Mouse (Mus musculus) gastrocnemius, postnatal 10 days (tissue): ENCODE data around the gene Eml4. TPM values are rescaled to one million over a fixed set of nuclear protein-coding genes. Genes with fewer than 3 reads are reported as not detected.
A peak's percentile ranks its signal among the peaks of the same experiment; 100 is the strongest.

Experiments
- DNase-seq: peaks from one replicate; pipeline ENCODE4 v3.0.0; 2021; ENCODE audit warnings: mixed read lengths
- total RNA-seq, 2 experiments: library from RNA; stranded (reverse); gene quantifications; 2 replicates each; pipeline ENCODE4 v1.2.3; 2021

Eml4 gene
- total RNA-seq, 2 experiments from 2014 or later: 4.8 to 7.7 TPM

GRCm38 (mm10) chr17:83498889-83499288 lies 148.2 kb downstream of the Eml4 start:
- no peak for DNase-seq

DNA sequence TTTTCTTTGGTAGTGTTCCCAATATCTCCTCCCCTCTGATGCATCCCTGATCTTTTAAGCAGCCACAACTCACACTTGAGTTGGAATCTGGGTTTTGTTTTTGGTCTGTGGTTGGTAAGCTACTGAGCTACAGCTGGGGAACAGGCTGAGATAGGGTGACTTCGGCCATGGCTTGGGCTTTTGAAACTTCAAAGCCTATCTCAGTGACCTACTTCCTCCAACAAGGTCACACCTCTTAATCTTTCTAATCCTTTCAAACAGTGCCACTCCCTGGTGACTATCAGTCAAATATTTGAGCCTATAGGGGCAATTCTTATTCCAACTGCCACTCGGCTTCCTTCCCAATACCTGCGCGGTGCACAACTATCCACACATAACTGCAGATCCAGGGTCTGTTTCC lies 149.0 kb downstream of the Eml4 start:
- no peak for DNase-seq

GRCm38 (mm10) chr17:83503693-83504092 lies 153.0 kb downstream of the Eml4 start:
- DNase-seq: no peak

GRCm38 (mm10) chr17:83512130-83512529 lies 161.4 kb downstream of the Eml4 start:
- no peak for DNase-seq

- no peak for DNase-seq
Observed at GRCm38 (mm10) chr17:83513655-83514212, 163.0 kb downstream of the Eml4 start.

DNA sequence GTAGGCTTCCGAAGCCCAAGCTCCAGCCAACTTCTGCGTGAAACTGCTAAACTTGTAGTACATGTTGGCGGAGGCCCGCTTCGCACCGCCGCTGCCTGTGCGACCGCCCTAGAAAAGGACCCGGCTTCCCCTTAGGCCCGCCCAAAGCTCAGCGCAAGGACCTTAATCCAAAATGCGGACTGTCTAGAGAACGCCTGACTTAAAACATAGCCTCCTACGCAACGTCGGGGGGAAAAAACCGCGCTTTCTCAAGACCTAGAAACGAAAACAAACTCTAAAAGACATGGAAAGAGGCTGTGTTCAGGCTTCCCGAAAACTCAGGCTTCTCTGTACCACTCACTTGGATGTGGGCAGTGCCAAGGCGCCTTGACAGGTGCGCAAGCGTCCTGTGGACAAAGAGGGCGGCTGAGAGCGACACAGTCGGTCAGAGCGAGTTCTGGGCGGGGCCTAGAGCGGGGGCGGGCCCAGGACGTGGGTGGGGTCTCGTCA lies 163.5 kb downstream of the Eml4 start:
- DNase-seq: peak; percentile 88

DNA sequence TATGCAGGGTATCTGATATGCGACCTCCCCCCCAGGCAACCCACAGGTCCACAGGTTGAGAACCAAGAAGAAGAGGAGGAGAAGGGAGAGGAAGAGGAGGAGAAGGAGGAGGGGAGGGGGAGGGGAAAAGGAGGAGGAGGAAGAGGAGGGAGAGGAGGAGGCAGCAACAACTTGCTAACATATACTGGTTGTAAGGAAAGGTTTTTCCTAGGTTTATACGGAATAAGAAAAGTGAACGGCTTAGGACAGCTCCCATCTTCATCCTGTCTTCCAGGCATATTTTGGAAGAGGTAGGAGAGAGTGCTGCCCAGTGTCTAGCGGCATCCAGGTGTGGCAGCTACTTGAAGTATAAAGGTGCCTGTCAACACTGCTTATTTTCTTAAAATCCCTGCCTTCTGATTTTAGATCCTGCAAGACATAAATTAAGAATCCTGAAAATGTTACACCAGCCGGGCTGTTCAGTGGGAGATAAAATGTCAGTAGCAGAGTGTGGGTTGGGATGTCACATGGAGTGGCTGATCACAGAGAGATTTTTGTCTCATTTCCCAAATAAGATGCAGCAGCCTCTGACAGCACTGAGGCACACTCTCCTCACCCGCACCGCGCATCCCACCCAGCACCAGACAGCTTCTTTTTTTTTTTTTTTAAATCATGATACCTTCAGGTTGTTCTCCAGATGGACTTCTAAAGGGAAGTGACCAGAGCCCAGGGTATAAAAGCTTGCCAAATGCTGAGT lies 166.7 kb downstream of the Eml4 start, which contains the start of gene Cox7a2l:
TSS of gene Cox7a2l (minus strand) at position 51 of the 736 bp plus-strand sequence.
- DNase-seq: no peak

GRCm38 (mm10) chr17:83521881-83522280 lies 171.2 kb downstream of the Eml4 start:
- DNase-seq: no peak

- DNase-seq: no peak
Observed at GRCm38 (mm10) chr17:83522590-83523379, 172.1 kb downstream of the Eml4 start.

GRCm38 (mm10) chr17:83524753-83525152 lies 174.0 kb downstream of the Eml4 start:
- DNase-seq: no peak

DNA sequence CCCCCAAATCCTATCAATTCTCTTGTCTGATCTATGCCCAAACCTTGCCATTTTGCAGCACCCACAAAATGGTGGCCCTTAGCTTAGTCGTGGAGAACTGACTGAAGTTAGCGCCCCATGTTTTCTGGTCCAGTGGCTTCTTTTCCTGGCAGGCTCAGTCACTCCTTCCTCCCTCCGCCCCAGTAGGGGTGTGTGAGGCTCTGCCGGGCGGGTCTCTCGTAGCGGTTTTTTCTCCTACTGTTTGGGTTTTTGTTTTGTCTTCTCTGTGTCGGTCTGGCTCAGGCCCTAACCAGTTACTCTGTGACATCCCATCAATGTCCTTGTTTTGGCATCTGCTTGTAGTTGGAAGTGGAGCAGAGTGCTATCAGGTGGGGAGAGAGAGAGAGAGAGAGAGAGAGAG lies 174.9 kb downstream of the Eml4 start:
- no peak for DNase-seq

DNA sequence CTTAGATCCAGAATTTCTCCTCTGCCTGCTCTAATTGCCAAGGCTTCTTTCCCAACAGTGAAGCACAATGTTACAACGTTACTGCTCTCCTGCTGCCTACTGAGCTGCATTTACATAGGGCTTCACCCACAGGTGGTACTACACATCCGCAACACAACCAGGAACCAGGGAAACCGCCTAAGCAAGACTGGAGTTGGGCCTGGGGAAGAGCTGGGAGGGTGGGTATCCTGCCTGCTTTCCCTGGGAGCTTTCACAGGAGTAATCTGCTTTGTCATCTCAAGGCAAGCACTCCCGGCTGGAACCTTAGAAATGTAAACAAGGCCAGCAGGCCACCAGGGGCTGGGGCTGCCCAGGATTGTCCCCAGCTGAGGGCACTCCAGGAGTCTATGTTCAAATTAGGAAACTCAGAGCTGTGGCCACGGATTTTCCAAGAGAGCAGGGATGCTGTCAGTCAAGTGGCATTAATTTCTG lies 175.4 kb downstream of the Eml4 start:
- no peak for DNase-seq

DNA sequence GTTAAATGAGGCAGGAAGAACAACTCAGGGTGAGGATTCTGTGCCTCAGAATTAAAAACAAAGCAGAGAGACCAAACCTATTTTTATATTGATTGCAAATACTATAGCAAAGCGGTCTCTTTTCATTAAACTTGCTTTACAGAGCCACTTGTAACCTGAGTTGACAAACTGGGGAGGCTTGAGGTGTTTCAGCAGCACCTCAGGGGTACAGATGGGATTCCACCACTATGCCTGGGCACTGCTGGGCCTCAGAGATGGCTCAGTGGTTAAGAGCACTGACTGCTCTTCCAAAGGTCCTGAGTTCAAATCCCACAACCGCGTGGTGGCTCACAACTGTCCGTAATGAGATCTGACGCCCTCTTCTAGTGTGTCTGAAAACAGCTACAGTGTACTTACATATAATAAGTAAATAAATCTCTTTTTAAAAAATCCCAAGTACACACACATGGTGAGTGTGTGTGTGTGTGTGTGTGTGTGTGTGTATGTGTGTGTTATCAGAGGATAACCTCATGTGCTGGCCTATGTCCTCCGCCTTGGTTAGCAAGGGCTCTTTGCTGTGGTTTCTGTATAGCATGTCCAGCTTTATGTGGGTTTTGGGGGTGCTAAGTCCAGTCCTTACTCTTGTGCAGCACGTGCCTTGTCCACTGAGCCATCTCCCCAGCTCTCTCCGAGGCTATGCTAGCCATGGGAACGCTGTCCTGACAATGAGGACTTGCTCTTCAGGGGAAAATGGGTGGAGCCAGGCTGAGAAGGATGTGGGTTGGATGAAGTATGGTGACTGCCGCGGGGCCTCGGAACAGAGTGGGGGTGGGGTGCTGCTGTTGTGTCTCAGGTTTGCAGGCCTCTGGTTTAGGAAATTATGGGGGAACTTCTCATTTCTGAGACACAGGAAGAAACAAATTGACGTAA lies 176.1 kb downstream of the Eml4 start:
- peak; percentile 23 for DNase-seq

GRCm38 (mm10) chr17:83527651-83528381 lies 177.1 kb downstream of the Eml4 start:
- no peak for DNase-seq

Other genes starting within 250 kb of the Eml4 start
- 10 to 100 TPM; 54.0 to 54.2 TPM for gene Pkdcc, start 135.6 kb upstream of the Eml4 start, total RNA-seq
- 100 to 1,000 TPM; 140 TPM for gene Cox7a2l, start 166.4 kb downstream of the Eml4 start, total RNA-seq